Mouse (Mus musculus) heart, postnatal 0 days (tissue): ENCODE results near the gene Hmces.

Experiments used
- CTCF ChIP-seq: IDR thresholded peaks from 2 replicates; pipeline ENCODE4 v1.5.1; 2016; ENCODE audit warnings: antibody characterized with exemption, control low read depth, low read depth
- EP300 ChIP-seq: IDR thresholded peaks from 2 replicates; pipeline ENCODE4 v1.6.1; 2016; ENCODE audit warnings: antibody characterized with exemption, low read depth

GRCm38 (mm10) chr6:87873104-87873503 lies 40.6 kb upstream of the Hmces start:
- TF ChIP-seq CTCF, result no peak
- TF ChIP-seq EP300, result no peak
